Mouse (Mus musculus) neural tube, embryonic 14.5 days (tissue): ENCODE data around the gene Rasgef1c. TPM values are rescaled to one million over a fixed set of nuclear protein-coding genes. Genes with fewer than 3 reads are reported as not detected.
A peak's percentile ranks its signal among the peaks of the same experiment; 100 is the strongest.

ENCODE experiments used
- ATAC-seq: fragments of 200-750 bp; cut with Nextera tagmentation; 2 replicates; pipeline ENCODE4 v1.8.0; 2017; ENCODE audit warnings: low read depth, mild to moderate bottlenecking, moderate TSS enrichment, moderate library complexity
- H3K27ac ChIP-seq: fragments of 300-500 bp; sonication (generic); 2 replicates; pipeline ENCODE4 v1.5.1; 2014; ENCODE audit warnings: low read depth, mild to moderate bottlenecking, control low read depth, low read length, moderate library complexity, mixed read lengths
- H3K27me3 ChIP-seq: fragments of 300-500 bp; sonication (generic); 2 replicates; pipeline ENCODE4 v1.6.1; 2014; ENCODE audit warnings: low read length; ENCODE audit not compliant: control insufficient read depth, insufficient read depth
- H3K36me3 ChIP-seq: fragments of 300-500 bp; sonication (generic); 2 replicates; pipeline ENCODE4 v1.6.1; 2014; ENCODE audit warnings: low read length, mixed read lengths; ENCODE audit not compliant: control insufficient read depth, insufficient read depth
- H3K4me1 ChIP-seq: fragments of 300-500 bp; sonication (generic); 2 replicates; pipeline ENCODE4 v1.6.1; 2014; ENCODE audit warnings: low read length; ENCODE audit not compliant: control insufficient read depth, insufficient read depth
- H3K4me2 ChIP-seq: fragments of 300-500 bp; sonication (generic); 2 replicates; pipeline ENCODE4 v1.6.1; 2014; ENCODE audit warnings: mild to moderate bottlenecking, low read depth, low read length, control low read depth
- H3K4me3 ChIP-seq: fragments of 300-500 bp; sonication (generic); 2 replicates; pipeline ENCODE4 v1.5.1; 2014; ENCODE audit warnings: low read depth, low read length, control low read depth, mixed read lengths
- H3K9ac ChIP-seq: fragments of 300-500 bp; sonication (generic); replicated peaks from 2 replicates; pipeline ENCODE4 v1.6.1; 2014; ENCODE audit warnings: low read depth, mild to moderate bottlenecking, control low read depth, low read length, mixed read lengths
- H3K9me3 ChIP-seq: fragments of 300-500 bp; sonication (generic); 2 replicates; pipeline ENCODE4 v1.6.1; 2016; ENCODE audit warnings: low read length; ENCODE audit not compliant: control insufficient read depth
- WGBS: fragments of 180-500 bp; shearing (Covaris S2); extraction: QIAGEN DNeasy Blood & Tissue Kit; methylation state at CpG from one replicate; pipeline ENCODE4 v1.1.7; 2014; 5-methylcytosine and 5-hydroxymethylcytosine counted together
- polyA plus RNA-seq: library from polyadenylated mRNA; unstranded; fragments of >200 nt; fragmentation: Nextera tagmentation; extraction: Ambion mirVana; gene quantifications from 2 replicates; pipeline ENCODE4 v1.2.1, GENCODE M21; 2014

The Rasgef1c gene
- polyA plus RNA-seq, 1 experiment from 2014 or later = 39.1 TPM

GRCm38 (mm10) chr11:49900962-49901658 is 525 bp upstream of the Rasgef1c start:
- Histone ChIP-seq H3K9ac (peak overlapping the region; percentile 83), H3K4me3 (peak overlapping the region; percentile 71), H3K9me3 (no peaks in the 10 kb centered on the region), H3K4me2 (peak overlapping the region; percentile 95), H3K36me3 (no peaks in the 10 kb centered on the region), H3K27me3 (0 out of 2 replicates have a peak, but pooled peaks cover 2% of the 10 kb centered on the region), H3K4me1 (no peaks in the 10 kb centered on the region), H3K27ac (no peak overlapping the region)
- ATAC-seq = peak; percentile 26
- WGBS = 16% methylated on average over 15 of the region's 15 CpGs

DNA sequence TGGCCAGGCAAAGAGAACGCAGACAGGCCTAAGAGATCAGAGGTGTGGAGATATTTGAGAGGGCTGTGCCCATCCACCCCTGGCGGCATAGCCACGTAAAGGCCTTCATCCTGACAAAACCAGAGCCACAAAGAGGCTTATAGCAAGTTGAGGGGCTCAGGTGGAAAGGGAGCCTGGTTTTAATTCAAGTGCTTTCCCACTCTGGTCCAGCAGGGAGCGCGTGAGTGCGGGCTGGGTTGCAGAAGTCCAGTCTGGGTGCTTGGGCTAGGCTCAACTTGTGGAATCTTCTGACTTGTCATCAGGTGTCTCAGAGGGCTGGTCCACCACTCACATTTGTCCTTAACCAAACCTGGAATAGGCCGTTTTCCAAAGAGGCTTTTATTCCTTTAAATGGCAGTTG is 1.7 kb downstream of the Rasgef1c start:
- Histone ChIP-seq H3K27ac (no peak overlapping the region), H3K9me3 (no peaks in the 10 kb centered on the region), H3K36me3 (no peaks in the 10 kb centered on the region), H3K4me1 (no peaks in the 10 kb centered on the region), H3K27me3 (0 out of 2 replicates have a peak, but pooled peaks cover 2% of the 10 kb centered on the region), H3K4me2 (no peak overlapping the region), H3K4me3 (no peak overlapping the region), H3K9ac (no peak overlapping the region)
- no peak for ATAC-seq
- 11% methylated on average over 7 of the region's 7 CpGs for WGBS

GRCm38 (mm10) chr11:49918521-49919180 is 17.0 kb downstream of the Rasgef1c start:
- 35% methylated on average over 15 of the region's 15 CpGs for WGBS
- peak; percentile 63 for ATAC-seq
- Histone ChIP-seq H3K4me3 (no peak overlapping the region), H3K36me3 (no peaks in the 10 kb centered on the region), H3K9ac (no peak overlapping the region), H3K27ac (no peak overlapping the region), H3K9me3 (no peaks in the 10 kb centered on the region), H3K4me1 (0 out of 2 replicates have a peak, but pooled peaks cover 3% of the 10 kb centered on the region), H3K4me2 (no peak overlapping the region), H3K27me3 (no peaks in the 10 kb centered on the region; the same call in 1 of the 2 replicates)

DNA sequence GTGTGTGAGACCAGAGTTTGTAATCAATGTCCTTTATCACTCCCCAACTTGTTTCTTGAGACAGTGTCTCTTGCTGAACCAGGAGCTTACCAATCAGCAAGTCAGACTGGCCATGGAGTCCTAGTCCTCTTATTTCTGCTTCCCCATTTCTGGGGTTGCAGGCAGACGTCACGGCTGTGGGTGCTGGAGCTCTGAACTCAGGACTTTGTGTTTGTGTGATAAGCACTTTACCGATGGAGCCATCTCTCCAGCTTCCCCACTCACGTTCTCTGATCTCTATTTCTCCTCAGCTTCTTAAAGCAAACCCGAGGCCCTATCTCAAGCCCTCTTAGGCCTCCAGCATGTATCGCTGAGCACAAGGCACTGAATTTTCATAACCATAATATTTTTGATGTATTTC is 17.7 kb downstream of the Rasgef1c start:
- Histone ChIP-seq H3K9ac (no peak overlapping the region), H3K27ac (no peak overlapping the region), H3K4me2 (no peak overlapping the region), H3K4me1 (0 out of 2 replicates have a peak, but pooled peaks cover 3% of the 10 kb centered on the region), H3K4me3 (no peak overlapping the region), H3K9me3 (no peaks in the 10 kb centered on the region), H3K36me3 (no peaks in the 10 kb centered on the region), H3K27me3 (no peaks in the 10 kb centered on the region; the same call in 1 of the 2 replicates)
- ATAC-seq = no peak
- 87% methylated on average over 6 of the region's 6 CpGs for WGBS

- H3K4me2 ChIP-seq = no peak overlapping the region
- no peaks in the 10 kb centered on the region for H3K27me3 ChIP-seq
- no peak overlapping the region for H3K9ac ChIP-seq
- ATAC-seq = no peak
- no peaks in the 10 kb centered on the region for H3K9me3 ChIP-seq
- no peak overlapping the region for H3K4me3 ChIP-seq
- H3K36me3 ChIP-seq = no peaks in the 10 kb centered on the region
- no peak overlapping the region for H3K27ac ChIP-seq
- 81% methylated on average over 9 of the region's 9 CpGs for WGBS
- peaks cover 6% of the 10 kb centered on the region; the same call in 1 of the 2 replicates for H3K4me1 ChIP-seq
These were observed 21.9 kb downstream of the Rasgef1c start for GRCm38 (mm10) chr11:49923539-49923938.

DNA sequence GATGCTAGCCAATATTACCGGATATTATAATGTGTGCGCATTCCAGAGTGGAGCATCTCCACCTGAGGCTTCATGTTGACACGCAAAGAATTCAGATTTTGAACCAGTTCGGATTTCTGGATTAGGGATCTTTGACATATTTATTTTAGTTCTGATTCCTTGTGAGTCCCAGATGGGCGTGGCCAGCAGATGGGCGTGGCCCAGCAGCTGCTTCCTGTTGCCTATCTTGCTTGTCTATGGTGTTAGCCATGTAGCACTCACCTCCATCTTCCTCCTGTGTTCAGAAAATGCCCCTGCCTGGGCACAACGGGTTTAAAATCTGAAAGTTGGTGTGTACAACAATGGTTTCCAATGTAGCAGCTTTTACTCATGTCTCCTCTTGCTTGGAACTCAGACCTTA is 24.5 kb downstream of the Rasgef1c start:
- no peak overlapping the region for H3K4me2 ChIP-seq
- peak overlapping the region; percentile 69; the same call in 1 of the 2 replicates for H3K27ac ChIP-seq
- no peak for ATAC-seq
- H3K9ac ChIP-seq = no peak overlapping the region
- H3K9me3 ChIP-seq = no peaks in the 10 kb centered on the region
- no peaks in the 10 kb centered on the region for H3K36me3 ChIP-seq
- no peak overlapping the region for H3K4me3 ChIP-seq
- H3K27me3 ChIP-seq = no peaks in the 10 kb centered on the region
- peaks cover 11% of the 10 kb centered on the region for H3K4me1 ChIP-seq
- 84% methylated on average over 7 of the region's 7 CpGs for WGBS

- ATAC-seq = peak; percentile 65
- no peaks in the 10 kb centered on the region for H3K9me3 ChIP-seq
- no peaks in the 10 kb centered on the region for H3K36me3 ChIP-seq
- H3K4me2 ChIP-seq = peak overlapping the region; percentile 32
- H3K27me3 ChIP-seq = no peaks in the 10 kb centered on the region
- H3K9ac ChIP-seq = 0 out of 2 replicates have a peak overlapping the region, but pooled peaks have one; percentile 3
- H3K27ac ChIP-seq = peak overlapping the region; percentile 69
- no peak overlapping the region for H3K4me3 ChIP-seq
- WGBS = 10% methylated on average over 4 of the region's 4 CpGs
- H3K4me1 ChIP-seq = peaks cover 21% of the 10 kb centered on the region
These were observed 25.5 kb downstream of the Rasgef1c start for GRCm38 (mm10) chr11:49927169-49927568.

- no peak overlapping the region for H3K9ac ChIP-seq
- H3K4me1 ChIP-seq = peaks cover 25% of the 10 kb centered on the region
- H3K27ac ChIP-seq = peak overlapping the region; percentile 52; the same call in 1 of the 2 replicates
- H3K27me3 ChIP-seq = no peaks in the 10 kb centered on the region
- no peak overlapping the region for H3K4me3 ChIP-seq
- H3K36me3 ChIP-seq = no peaks in the 10 kb centered on the region
- WGBS = 60% methylated on average over 6 of the region's 6 CpGs
- ATAC-seq = no peak
- H3K9me3 ChIP-seq = no peaks in the 10 kb centered on the region
- no peak overlapping the region for H3K4me2 ChIP-seq
These were observed 26.0 kb downstream of the Rasgef1c start for GRCm38 (mm10) chr11:49927670-49928069.

DNA sequence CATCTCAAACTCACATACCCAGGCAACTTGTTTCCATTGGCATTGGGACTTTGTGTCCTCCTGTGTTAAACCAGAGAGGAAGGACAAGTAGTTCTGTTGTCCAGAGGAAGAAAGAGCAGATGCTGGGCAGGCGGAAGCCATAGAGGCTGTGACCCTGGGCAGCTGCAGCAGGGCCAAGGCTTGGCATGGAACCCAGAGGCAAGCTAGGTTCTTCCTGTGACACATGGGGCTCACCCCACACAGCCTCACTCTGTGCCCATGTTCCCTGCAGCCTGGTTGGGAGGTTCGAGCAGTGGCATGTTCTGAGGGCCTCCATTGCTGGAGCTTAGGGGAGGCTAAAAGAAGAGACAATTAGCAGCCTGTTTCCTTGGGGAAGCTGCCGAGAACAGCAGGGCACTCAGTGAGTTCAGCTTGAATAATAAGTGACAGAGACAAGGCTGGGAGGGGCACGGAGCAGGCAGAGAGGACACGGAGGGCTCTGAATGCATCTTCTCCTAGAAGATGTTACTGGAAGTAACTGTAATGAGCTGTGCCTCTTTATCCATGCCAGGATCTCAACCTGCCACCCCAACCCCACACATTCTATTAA is 29.5 kb downstream of the Rasgef1c start:
- Histone ChIP-seq H3K4me1 (peaks cover 25% of the 10 kb centered on the region), H3K27ac (peak overlapping the region; percentile 75), H3K9me3 (no peaks in the 10 kb centered on the region), H3K4me3 (no peak overlapping the region), H3K36me3 (no peaks in the 10 kb centered on the region), H3K27me3 (no peaks in the 10 kb centered on the region), H3K9ac (no peak overlapping the region), H3K4me2 (no peak overlapping the region)
- ATAC-seq = no peak
- 19% methylated on average over 5 of the region's 5 CpGs for WGBS
